Mouse (Mus musculus) CH12.LX (cell line): ENCODE results near the gene Sec31b. TPM values are rescaled to one million over a fixed set of nuclear protein-coding genes. Genes with fewer than 3 reads are reported as not detected.

Source experiments
- DNase-seq: peaks from one replicate; pipeline ENCODE4 v3.0.0-alpha.2; 2013; ENCODE audit errors: extremely low read depth
- H3K27ac ChIP-seq: 2 replicates; pipeline ENCODE4 v1.5.1; 2012; ENCODE audit warnings: low read depth, mild to moderate bottlenecking, control low read depth, moderate library complexity; ENCODE audit not compliant: insufficient read depth
- H3K27me3 ChIP-seq: replicated peaks from 2 replicates; pipeline ENCODE3; 2012; ENCODE audit warnings: inconsistent platforms
- H3K36me3 ChIP-seq, 2 experiments: replicated peaks in 1 of 2; 2 replicates each; pipeline versions ENCODE3 to v1.6.1; 2012; ENCODE audit warnings: inconsistent platforms in 1 of 2, low read length in 1 of 2, mild to moderate bottlenecking in 1 of 2, mixed read lengths in 1 of 2, moderate library complexity in 1 of 2; ENCODE audit not compliant: control insufficient read depth in 1 of 2, insufficient read depth in 1 of 2
- H3K4me1 ChIP-seq, 2 experiments: 2 replicates each; pipeline ENCODE4 v1.6.1; 2012; ENCODE audit warnings: inconsistent platforms in 1 of 2, moderate library complexity in 1 of 2; ENCODE audit not compliant: insufficient read depth in 2 of 2, control insufficient read depth in 1 of 2
- H3K4me2 ChIP-seq: 2 replicates; pipeline ENCODE4 v1.6.1; 2012; ENCODE audit warnings: low read depth, mild to moderate bottlenecking, control low read depth; ENCODE audit not compliant: poor library complexity, insufficient read depth, severe bottlenecking
- H3K4me3 ChIP-seq, 3 experiments: fragments of 150-350 bp in 1 of 3; sonication (generic) in 1 of 3; replicated peaks in 1 of 3; 2 replicates each; pipeline versions ENCODE3 to v1.5.1; 2011 to 2012; ENCODE audit warnings: low read depth in 2 of 3, low read length in 2 of 3, mild to moderate bottlenecking in 2 of 3, moderate library complexity in 2 of 3, control low read depth in 1 of 3, improper control_type of control experiment in 1 of 3, inconsistent platforms in 1 of 3, mixed read lengths in 1 of 3; ENCODE audit not compliant: poor library complexity in 1 of 3
- H3K79me2 ChIP-seq: replicated peaks from 2 replicates; pipeline ENCODE4 v1.6.1; 2012; ENCODE audit warnings: mild to moderate bottlenecking, moderate library complexity; ENCODE audit not compliant: control insufficient read depth, poor library complexity, insufficient read depth, severe bottlenecking; ENCODE audit errors: extremely low read depth
- H3K9ac ChIP-seq: 2 replicates; pipeline ENCODE4 v1.6.1; 2012; ENCODE audit warnings: low read depth, mild to moderate bottlenecking, control low read depth, moderate library complexity; ENCODE audit not compliant: insufficient read depth
- H3K9me3 ChIP-seq: replicated peaks from 2 replicates; pipeline ENCODE3; 2012; ENCODE audit warnings: low read length, inconsistent platforms, mixed read lengths
- CHD1 ChIP-seq: IDR thresholded peaks from 2 replicates; pipeline ENCODE4 v1.6.1; 2012; ENCODE audit warnings: low read depth, low read length, improper control_type of control experiment, inconsistent platforms
- CHD2 ChIP-seq: IDR thresholded peaks from 2 replicates; pipeline ENCODE4 v1.6.1; 2011; ENCODE audit warnings: low read length, improper control_type of control experiment
- CTCF ChIP-seq, 2 experiments: IDR thresholded peaks in 1 of 2; conservative IDR thresholded peaks in 1 of 2; 2 replicates each; pipeline ENCODE4 v1.5.1; 2011 to 2012; ENCODE audit warnings: low read depth in 2 of 2, low read length in 2 of 2, improper control_type of control experiment in 1 of 2, inconsistent platforms in 1 of 2, mild to moderate bottlenecking in 1 of 2, moderate library complexity in 1 of 2
- ELF1 ChIP-seq: IDR thresholded peaks from 2 replicates; pipeline ENCODE4 v1.6.1; 2014; ENCODE audit warnings: low read depth, mild to moderate bottlenecking, inconsistent platforms, low read length, improper control_type of control experiment
- EP300 ChIP-seq: IDR thresholded peaks from 2 replicates; pipeline ENCODE4 v1.6.1; 2011; ENCODE audit warnings: low read length, improper control_type of control experiment
- HCFC1 ChIP-seq: IDR thresholded peaks from 2 replicates; pipeline ENCODE4 v1.6.1; 2012; ENCODE audit warnings: low read depth, mild to moderate bottlenecking, inconsistent platforms, low read length, improper control_type of control experiment
- IRF4 ChIP-seq: IDR thresholded peaks from 2 replicates; pipeline ENCODE4 v1.6.1; 2014; ENCODE audit warnings: low read depth, mild to moderate bottlenecking, inconsistent platforms, low read length, improper control_type of control experiment
- MEF2A ChIP-seq: IDR thresholded peaks from 2 replicates; pipeline ENCODE4 v1.6.1; 2014; ENCODE audit warnings: low read depth, mild to moderate bottlenecking, inconsistent platforms, low read length, improper control_type of control experiment, borderline replicate concordance
- NELFE ChIP-seq: IDR thresholded peaks from 2 replicates; pipeline ENCODE4 v1.6.1; 2011; ENCODE audit warnings: low read depth, low read length, improper control_type of control experiment
- POLR2AphosphoS2 ChIP-seq: IDR thresholded peaks from 2 replicates; pipeline ENCODE4 v1.6.1; 2011; ENCODE audit warnings: low read depth, low read length, improper control_type of control experiment
- RCOR1 ChIP-seq: conservative IDR thresholded peaks from 2 replicates; pipeline ENCODE4 v1.6.1; 2012; ENCODE audit warnings: low read depth, mild to moderate bottlenecking, inconsistent platforms, low read length, improper control_type of control experiment
- USF1 ChIP-seq: IDR thresholded peaks from 2 replicates; pipeline ENCODE4 v1.6.1; 2014; ENCODE audit warnings: low read depth, mild to moderate bottlenecking, inconsistent platforms, low read length, improper control_type of control experiment
- ZMIZ1 ChIP-seq: IDR thresholded peaks from 2 replicates; pipeline ENCODE4 v1.6.1; 2012; ENCODE audit warnings: low read depth, mild to moderate bottlenecking, inconsistent platforms, low read length, improper control_type of control experiment
- dilution Hi-C: fragments of 300-500 bp; cut with MboI; formaldehyde crosslinking; loops from 2 replicates; pipeline ENCODE4 v1.14.3; 2020; ENCODE audit warnings: low sequenced_read_pairs; ENCODE audit not compliant: extremely low pct_unique_long_range_greater_than_20kb, extremely low pct_ligation_motif_present
- in situ Hi-C: fragments of 300-500 bp; cut with MboI; formaldehyde crosslinking; loops from 3 replicates; pipeline ENCODE4 v1.14.3; 2019; ENCODE audit warnings: low sequenced_read_pairs, low pct_ligation_motif_present, low pct_unique_long_range_greater_than_20kb, mixed read lengths
- polyA plus RNA-seq: library from polyadenylated mRNA; unstranded; fragments of >175 nt; gene quantifications from 2 replicates; pipeline ENCODE4 v1.2.1, GENCODE M21; 2012; ENCODE audit warnings: low read depth; ENCODE audit not compliant: insufficient read length
- total RNA-seq, 2 experiments: library from RNA; depleted of rRNA; stranded (reverse); fragments of 300-350 nt in 1 of 2; fragments of >200 nt in 1 of 2; gene quantifications; 2 replicates each; pipeline ENCODE4 v1.2.3; 2012 to 2014

Gene Sec31b
- total and polyA plus RNA-seq, 3 experiments, result 0.17 to 1.1 (median 0.19) TPM

DNA sequence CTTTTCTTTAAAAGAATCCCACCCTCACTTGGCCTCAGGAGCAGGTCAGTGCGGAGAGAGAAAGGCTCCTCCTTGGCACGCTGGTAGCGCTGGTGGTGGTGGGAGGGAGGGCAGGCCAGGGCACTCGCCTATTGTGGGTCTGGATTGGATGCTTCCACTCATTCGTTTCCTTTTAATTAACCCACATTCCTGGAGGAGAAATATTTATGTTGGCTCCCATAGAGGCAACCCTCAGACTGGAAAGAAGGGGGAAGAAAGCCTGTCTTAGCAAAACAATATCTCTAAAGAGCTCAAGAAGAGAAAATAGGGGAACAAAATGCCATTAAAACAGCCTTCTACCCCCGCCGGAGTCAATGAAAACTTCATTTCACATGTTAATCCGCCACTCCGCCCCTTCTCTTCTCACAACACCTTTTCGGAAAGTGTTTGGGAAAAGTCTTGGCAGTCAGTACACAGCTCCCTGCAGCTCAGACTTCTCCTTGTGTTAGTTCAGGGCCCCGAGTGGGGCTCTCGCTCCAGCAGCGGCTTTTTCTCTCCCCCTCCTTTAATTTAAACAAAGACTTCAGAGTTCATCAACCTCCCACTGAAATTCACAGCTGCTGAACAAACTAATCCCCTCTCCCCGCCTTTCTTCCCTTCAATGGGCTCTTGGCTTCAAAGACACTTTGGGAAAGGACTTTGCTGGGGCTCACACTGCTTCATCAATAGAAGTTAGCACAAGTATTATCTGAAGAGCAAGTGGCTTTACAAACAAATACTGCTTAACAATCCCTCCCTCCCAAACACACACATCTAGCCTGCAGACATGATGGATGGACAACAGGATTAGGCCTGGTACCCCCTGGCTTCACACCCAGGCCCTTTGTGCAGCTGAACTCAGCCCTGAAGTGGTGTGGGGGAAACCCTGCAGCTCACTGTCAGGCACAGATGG, 30.9 kb downstream of the Sec31b start:
- peaks cover 6% of the 10 kb centered on the region for H3K9me3 ChIP-seq
- H3K4me2 ChIP-seq, result no peak overlapping the region
- H3K36me3 ChIP-seq, result no peaks in the 10 kb centered on the region
- DNase-seq, result no peak
- no peak overlapping the region for H3K9ac ChIP-seq
- in situ Hi-C loops, result no loop called here
- no peaks in the 10 kb centered on the region for H3K79me2 ChIP-seq
- TF ChIP-seq MEF2A (no peak), IRF4 (no peak), HCFC1 (no peak), CHD1 (no peak), POLR2AphosphoS2 (no peak), ZMIZ1 (no peak), ELF1 (no peak), CTCF (conservative IDR thresholded peaks at IDR 0.05 in 1 of 2, IDR thresholded peaks at IDR 0.05 in 1 of 2; ENCODE audit: low read depth in 2 of 2, low read length in 2 of 2) (no peak), EP300 (no peak), RCOR1 (no peak), CHD2 (no peak), USF1 (no peak)
- peaks cover 0 to 7% of the 10 kb centered on the region in 2 experiments; a peak in 2 of 4 replicates for H3K4me1 ChIP-seq
- H3K27me3 ChIP-seq, result no peaks in the 10 kb centered on the region
- dilution Hi-C loops, result no loop called here
- H3K27ac ChIP-seq, result no peak overlapping the region
- no peak overlapping the region for H3K4me3 ChIP-seq

DNA sequence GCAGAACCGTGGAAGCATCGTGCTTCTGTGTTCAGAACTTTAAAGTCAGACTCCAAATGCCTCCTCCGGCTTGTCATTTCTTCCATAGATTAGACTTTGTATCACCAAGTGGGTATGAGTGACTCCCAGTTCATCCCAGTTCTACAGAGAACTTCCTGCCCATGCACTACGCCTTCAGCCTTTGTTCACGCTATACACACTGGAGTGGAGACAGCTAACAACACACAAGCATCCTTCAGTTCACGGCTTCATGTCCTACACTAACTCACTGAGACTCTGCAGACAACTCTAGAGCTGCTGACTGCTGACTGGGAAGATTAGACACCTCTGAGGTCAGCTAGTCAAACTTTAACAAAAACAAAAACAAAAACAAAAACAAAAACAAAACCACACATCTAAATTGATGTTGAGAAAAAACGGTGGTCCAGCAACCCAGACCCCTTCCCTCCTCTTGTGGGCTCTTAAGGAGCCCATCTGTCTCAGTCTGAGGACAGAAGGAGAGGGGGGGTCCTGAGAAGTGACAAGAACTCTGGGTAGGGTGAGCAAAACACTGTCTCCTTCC, 31.7 kb downstream of the Sec31b start:
- Histone ChIP-seq H3K79me2 (no peaks in the 10 kb centered on the region), H3K4me3 (no peak overlapping the region), H3K27ac (no peak overlapping the region), H3K4me1 (peaks cover 0 to 7% of the 10 kb centered on the region in 2 experiments; a peak in 2 of 4 replicates), H3K27me3 (no peaks in the 10 kb centered on the region), H3K36me3 (no peaks in the 10 kb centered on the region), H3K9me3 (peaks cover 6% of the 10 kb centered on the region), H3K9ac (no peak overlapping the region), H3K4me2 (no peak overlapping the region)
- TF ChIP-seq NELFE, result no peak
- dilution Hi-C loops, result no loop called here
- in situ Hi-C loops, result no loop called here
- no peak for DNase-seq
